Mouse (Mus musculus): Measurements from ENCODE around the gene Filip1l.
A peak's percentile ranks its signal among the peaks of the same experiment; 100 is the strongest.

Filip1l gene

DNA sequence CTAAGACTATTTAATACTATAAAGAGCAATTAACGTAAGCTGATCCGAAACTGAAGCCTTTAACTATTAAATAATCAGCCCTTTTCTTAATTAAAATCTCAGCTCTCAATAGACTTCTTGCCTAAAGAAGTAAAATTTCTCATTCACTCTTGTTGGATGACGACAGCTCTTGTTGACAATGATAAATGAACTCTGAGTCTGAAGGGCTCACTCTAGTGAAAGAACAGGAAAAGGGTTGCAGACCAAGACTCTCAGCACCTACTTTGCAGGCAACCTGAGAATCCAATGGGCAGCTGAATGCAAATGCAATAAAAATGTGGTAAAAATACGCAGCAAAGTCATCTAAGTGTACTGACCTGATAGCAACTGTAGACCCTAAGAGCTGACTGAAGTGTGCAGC is 172.6 kb downstream of the Filip1l start:
- DNase-seq (ENCODE audit: inconsistent age in 2 of 2, low spot score in 1 of 2) = no peak

DNA sequence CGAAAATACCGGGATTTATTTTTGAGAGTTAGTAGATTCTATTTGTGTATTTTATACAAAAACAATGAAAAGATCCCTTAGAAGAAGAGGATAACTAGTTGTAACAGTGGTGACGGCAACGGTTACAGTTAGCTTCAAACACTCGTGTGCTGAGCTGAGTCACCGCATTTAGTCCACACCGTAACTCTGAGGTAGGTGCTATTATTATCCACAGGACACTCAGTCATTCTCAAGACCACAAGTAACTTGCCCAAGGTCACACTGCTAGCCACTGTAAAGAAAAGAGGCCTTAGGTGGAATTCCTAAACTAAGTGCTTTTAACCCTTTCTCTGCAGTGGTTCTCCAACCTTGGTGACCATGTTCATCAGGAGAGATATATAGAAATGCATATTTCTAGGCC is 174.0 kb downstream of the Filip1l start:
- DNase-seq (ENCODE audit: inconsistent age in 2 of 2, low spot score in 1 of 2) = no peak

DNA sequence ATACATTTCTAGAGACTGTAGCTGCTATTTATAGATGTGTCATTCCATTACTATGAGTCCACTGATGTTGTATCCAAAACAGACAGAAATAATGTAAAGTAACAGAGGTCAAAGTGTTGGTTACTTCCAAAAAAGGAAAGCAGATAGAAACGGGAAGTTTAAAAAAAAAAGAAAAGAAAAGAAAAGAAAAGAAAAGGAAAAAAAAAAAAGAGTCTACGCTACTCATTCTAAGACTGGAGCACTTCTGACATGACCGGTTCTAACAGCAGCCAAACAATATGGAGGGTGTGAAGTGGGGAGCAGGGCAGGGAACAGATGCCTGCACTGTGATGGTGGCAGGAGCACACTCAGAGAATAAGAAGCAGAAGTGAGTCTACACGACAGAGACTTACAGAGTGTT is 175.6 kb downstream of the Filip1l start:
- no peak for DNase-seq (ENCODE audit: inconsistent age in 2 of 2, low spot score in 1 of 2)

DNA sequence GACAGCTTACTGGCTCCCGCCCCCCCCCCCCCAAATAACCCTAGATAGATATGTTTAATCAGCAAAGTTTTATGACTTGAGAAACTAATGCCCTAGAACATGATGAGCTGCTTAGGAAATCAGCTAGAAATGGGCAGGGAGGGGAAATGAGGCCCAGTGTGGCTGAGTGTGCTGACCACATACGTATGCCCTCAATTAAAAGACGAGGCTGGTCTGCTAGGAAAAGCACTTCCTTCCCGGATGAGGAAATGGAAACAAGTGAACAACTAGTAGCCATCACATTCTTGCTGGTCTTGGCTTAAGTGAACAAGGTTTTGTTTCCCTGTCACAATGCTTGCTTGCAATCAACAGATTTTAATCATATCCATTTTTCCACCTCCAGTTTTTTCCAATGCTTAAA is 177.7 kb downstream of the Filip1l start:
- no peak for DNase-seq (ENCODE audit: inconsistent age in 2 of 2, low spot score in 1 of 2)

DNA sequence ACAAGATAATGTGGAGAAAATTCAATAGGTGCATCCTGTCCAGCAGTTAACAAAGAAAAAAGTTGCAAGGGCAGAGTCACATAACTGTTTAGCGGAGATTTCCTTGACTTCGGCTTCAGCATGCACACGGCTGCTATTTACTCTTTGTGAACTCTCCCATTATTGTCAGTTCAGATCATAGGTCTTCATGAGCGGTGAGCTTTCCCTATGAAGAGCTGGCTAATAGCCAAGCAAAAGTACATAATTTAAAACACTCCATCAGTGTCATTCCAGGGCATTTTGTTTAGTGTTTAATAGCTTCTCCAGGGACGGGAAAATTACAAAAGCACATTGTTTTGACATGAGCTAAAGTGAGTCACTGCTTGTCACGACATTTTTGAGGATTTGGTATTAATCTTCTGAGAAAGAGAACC is 179.2 kb downstream of the Filip1l start:
- DNase-seq (ENCODE audit: inconsistent age in 2 of 2, low spot score in 1 of 2) = peak in 1 of 2 experiments; percentile 72

DNA sequence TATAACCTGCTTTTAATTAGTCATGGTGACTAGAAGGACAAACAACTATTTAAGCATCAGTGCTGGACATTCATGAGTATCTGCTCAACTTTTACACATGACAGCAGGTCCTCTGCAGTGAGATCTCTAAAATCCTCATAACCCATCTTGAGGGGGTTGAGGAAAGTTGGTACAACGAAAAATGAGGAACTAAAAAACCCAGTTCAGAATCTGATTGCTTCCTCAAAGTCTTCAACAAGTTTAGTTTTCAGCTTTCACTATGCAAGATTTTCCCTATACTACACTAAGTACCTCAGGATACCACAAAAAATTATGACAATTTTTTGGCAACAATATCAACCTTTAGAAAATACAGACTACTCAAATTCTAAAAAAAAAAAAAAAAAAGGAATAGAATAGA is 181.5 kb downstream of the Filip1l start:
- no peak for DNase-seq (ENCODE audit: inconsistent age in 2 of 2, low spot score in 1 of 2)

DNA sequence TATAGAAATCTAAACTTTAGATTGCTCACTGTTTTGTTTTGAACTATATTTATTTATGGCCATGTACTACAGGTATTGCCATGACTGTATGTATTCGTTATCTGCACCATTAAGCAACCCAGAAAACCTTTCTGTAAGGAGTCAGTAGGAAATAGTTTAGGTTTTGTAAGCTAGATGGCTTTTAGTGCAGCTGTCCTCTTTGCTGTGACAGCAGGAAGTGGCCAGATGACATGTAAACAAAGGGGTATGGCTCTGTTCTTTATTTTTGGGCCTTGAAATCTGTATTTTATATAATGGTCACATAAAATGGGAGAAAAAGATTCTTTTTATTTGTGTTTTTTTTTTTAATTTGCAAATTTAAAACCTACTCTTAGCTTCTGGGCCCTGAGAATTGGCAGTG is 181.9 kb downstream of the Filip1l start:
- no peak for DNase-seq (ENCODE audit: inconsistent age in 2 of 2, low spot score in 1 of 2)

DNA sequence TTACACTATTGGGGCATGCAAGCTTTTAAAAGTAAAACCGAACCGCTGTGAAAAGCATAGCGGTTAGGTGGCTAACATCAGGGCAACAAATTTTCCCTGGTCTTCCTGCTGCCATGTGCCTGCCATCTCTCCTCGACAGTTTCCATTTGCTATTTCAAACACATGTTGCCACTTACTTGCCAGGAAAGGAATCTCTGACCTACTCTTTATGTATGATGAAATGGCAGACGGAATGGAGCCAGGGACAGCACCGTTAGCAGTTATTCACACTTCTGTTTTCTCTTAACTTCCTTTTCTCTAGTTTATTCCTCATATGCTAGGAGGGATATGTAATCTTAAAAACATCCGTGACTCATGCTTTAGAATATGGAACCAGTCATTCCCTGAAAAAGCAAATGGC is 183.6 kb downstream of the Filip1l start:
- DNase-seq (ENCODE audit: inconsistent age in 2 of 2, low spot score in 1 of 2) = no peak

DNA sequence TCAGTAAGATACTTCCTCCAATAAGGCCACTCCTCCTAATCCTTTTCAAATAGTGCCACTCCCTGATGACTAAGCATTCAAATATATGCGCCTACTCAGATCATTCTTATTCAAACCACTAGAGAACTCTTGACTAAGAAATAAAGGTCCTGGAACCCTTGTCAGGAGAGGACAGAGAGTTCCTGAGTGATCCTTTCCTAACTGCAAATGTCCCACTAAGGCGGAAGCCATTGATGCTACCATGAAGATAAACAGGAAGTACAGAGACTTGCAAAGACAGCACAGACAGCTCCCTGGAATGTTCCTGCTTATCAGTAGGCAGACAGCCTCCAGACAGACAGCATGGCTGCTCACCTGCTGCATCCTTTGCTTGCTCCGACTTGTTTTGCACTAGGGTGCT is 190.3 kb downstream of the Filip1l start:
- no peak for DNase-seq (ENCODE audit: inconsistent age in 2 of 2, low spot score in 1 of 2)

DNA sequence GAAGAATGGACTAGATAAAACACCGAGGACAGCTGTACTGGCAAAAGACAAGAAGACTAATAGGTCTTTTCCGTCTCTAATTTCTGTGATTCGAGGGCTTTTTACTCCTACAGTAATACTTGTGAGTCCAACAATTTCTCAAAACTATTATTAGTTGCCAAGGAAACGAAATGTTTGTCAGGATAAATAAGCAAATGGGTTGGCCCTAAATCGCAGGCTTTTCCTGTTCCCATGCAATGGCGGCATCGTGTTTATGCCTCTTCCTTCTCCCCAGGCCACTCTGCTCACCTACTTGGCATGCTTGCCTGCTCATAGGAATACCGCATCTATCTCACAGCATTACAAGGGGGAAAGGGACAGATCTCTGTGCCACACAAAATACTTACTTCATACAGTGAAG is 191.5 kb downstream of the Filip1l start:
- no peak for DNase-seq (ENCODE audit: inconsistent age in 2 of 2, low spot score in 1 of 2)

DNA sequence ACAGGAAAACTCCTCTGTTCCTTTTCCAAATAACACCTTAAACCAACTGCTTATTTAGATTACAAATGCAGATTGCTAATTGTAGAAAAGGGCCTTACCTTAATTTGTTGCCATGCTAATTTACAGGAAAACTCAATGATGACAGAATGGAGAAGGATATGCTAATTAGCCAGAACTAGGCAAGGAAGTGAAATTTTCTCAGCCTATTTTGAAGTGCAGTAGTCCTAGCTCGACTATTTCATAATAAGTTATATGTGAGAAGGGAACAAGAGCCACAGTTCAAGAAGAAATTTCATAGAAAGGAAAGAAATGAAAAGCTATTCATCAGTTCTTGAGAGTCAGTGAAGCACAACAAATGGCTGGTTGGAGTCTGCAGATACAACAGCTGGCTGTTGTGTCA is 193.5 kb downstream of the Filip1l start:
- no peak for DNase-seq (ENCODE audit: inconsistent age in 2 of 2, low spot score in 1 of 2)

DNA sequence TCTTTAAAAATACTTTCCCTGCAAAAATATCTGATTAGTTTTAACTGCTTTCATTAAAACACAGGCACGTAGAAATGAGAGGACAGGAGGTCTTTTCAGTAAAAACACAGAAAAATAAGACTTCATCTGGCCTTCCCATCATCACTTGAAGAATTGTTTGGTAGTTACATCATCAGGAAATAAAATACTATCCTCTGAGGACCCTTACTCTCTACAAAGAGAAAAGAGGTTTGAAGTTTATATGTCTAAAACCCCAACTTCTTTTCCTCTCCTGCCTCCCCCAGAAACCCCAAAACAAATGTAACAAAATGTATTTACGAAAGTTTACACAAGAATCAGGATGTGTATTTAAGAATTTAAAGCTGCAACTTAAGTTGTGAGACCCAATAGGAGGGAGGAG is 195.7 kb downstream of the Filip1l start:
- DNase-seq (ENCODE audit: inconsistent age in 2 of 2, low spot score in 1 of 2) = no peak

DNA sequence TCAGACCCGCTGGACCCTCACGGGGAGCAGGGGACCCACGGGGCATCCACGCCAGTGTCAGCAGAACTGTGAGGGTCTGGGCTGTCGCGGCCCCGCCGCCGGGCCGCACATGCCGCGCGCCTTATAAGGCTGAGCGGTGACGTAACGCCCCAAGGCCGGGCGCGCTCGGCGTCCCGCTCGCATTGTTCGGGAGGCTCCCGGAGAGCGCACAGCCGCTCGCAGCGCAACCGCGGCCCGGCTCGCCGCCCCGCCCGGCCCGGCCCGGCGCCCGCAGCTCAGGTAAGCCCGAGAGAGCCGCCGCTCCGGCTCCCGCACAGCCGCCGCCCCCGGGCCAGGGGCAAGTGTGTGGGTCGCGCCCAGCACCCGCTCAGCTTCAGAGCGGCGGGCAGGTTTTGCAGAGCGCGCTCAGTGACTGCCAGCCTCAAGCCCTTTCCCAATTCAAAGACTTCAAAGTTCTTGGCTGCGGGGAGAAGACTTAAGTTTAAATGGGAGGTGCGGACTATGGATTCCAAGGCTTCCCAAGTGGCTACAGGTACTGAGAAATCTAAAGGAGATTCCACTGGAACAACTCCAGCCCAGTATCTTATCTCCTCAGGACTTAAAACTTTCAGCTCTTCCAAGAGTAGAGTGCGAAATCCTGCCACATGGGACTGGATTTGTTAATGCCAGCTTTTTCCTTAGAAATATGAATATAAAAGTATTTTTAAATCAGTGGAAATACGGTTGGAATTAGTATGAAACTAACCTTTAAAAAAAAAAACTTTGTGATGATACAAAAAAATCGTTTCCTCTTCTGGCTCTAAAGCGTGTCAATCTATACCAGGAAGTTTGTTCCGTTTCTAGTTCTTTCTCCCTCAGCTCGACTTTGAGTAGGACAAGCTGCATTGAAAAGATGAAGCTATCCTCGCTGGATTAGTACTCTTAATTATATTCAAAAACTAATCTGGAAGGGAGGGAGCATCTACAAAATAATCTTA is 196.5 kb downstream of the Filip1l start:
- peak; percentile 86 to 95 for DNase-seq (ENCODE audit: inconsistent age in 2 of 2, low spot score in 1 of 2)

DNA sequence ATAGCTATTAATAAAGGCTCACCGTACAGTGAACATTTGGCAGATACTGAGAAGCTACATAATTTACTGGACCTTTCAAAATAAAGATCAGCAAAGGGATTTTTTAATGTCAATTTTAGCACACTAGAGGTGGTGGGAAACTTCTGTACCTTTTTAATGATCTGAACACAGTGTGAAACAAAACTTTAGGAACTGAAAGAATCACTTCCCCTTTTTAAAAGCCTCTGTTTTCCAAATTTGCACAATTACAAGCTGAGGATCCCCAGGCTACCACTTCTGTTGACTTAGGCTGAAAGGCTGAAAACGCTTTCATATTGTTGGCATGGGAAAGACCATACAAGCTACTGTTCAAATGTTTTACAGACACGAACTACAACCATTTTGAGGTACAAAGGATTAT is 197.2 kb downstream of the Filip1l start:
- DNase-seq (ENCODE audit: inconsistent age in 2 of 2, low spot score in 1 of 2) = peak in 1 of 2 experiments; percentile 53

DNA sequence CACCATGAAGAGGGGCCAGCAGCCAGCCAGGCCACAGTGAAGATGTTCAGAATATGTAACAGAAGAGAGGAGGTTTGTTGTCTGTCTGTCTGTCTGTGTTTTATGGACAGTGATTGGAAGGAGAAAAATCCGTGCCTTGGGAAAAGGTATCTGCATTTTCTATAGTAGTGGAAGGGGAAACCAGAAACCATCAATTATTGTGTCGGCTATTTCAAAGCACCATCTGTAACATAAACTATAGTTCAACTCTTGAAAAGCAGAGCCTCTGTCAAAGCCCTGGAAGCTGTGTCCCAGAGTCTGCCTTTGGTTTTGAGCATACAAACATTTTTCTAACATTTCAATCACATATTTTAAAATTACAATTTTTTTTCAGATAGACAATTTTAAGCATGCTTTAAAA is 197.9 kb downstream of the Filip1l start:
- DNase-seq (ENCODE audit: inconsistent age in 2 of 2, low spot score in 1 of 2) = no peak

DNA sequence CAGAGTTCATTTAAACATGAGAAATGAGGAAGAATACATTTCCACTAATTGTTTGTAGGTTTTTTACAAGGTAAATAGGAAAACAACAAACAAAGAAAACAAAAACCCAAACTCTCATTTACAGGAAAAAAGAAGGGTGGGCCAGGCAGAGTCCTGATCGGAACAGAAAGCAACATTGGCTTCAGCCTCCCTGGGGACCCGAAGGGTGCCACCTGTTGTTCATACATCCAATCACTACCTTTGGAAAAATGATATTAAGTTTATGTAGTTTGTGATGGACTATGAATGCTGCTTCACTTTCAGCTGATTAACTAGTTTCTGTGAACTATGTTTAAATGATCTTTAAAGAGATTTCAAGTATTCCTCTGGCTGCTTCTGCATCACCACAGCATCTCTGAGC is 198.7 kb downstream of the Filip1l start:
- DNase-seq (ENCODE audit: inconsistent age in 2 of 2, low spot score in 1 of 2) = no peak

DNA sequence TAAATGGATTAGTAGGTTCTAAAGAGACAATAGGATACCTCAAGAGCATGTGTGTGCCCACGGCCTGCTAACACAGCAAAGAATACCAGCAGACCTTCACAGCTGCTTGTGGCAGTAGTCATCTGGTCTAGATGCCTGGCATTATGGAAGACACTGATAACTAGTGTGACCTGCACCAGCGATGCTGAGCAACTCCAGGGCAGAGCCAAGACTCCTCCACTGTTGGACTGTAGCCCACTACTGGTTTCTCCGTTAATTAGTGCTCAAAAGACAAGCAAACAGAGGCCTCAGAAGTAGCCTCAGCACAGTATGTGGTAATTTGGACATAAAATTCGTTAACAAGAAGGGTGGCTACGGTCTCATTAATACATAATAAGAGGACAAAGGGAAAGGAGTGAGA is 199.8 kb downstream of the Filip1l start:
- no peak for DNase-seq (ENCODE audit: inconsistent age in 2 of 2, low spot score in 1 of 2)

DNA sequence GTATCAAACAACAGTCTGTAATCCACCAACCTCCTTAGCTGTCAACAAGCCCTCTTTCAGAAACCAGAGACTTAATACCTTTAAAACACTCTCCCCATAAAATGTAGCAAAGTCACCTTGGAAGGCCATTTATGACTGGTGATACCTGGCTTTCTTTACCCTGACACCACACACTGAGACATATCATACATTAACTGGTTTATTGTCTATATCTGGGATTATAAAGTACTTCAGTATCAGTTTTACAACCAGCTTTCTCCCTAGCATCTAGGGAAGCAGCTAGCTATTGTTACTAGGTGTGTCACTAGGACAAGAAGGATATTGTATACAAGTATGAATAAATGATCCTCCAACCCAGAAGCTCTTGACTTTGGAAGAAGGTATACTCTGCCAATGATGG is 200.3 kb downstream of the Filip1l start:
- DNase-seq (ENCODE audit: inconsistent age in 2 of 2, low spot score in 1 of 2) = no peak

DNA sequence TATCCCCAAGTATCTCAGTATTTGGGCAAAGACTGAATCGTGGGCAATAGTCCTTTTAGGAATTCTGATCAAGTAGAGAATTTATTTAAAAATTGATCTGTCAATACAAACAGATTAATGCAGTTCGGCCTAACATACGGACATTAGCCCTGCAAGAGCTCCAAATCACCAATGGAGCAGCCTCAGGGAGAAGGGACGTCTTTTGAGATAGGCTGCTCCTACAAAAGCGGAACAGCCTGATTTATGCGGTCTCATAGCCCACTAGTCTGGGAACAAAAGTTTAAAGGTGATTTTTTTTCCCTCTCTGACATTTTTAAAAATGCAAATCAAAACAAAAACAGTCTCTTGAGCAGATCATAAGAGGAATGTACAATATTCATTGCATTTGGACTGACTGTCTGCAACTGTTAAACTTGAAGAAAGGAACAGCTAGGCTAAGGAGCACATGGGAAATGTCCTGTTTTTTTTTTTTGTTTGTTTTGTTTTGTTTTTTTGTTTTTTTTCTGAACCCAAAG is 202.1 kb downstream of the Filip1l start:
- DNase-seq (ENCODE audit: inconsistent age in 2 of 2, low spot score in 1 of 2) = no peak

DNA sequence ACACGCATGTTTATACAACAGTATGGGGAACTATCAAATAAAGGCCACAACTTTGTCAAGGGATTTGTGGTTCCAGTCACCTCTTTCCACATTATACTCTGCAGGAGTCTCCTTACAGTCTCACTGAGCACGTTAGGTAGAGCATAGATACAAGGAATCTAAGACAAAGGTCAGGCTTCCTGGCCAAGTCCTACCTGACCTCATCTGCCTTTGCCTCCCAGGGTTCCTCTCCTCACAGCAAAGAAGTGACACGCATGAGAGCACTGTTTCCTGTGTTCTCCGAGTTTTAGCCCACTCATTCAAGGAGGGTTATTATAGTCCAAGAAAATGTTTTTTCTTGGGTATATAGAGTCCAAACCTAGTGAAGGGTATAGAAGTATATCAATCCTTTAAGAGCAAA is 202.8 kb downstream of the Filip1l start:
- DNase-seq (ENCODE audit: inconsistent age in 2 of 2, low spot score in 1 of 2) = no peak

DNA sequence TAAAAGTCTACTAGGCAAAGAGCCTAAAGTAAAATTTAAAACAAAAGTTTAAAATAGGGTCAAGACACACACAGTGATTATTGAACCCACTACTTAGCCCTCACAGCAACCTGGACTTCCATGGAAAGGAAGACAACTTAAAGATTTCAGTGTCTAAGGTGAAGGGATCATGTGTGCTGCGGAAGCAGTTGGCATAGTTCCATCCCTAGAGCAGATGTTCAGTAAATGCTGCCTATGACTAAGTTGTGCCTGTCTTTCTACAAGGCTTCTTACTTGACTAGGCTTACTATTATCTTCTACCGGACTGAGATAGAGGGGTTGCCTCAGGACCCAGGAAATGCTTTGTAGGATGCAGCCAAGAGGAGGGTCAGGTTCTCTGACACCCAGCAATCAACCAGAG is 203.4 kb downstream of the Filip1l start:
- DNase-seq (ENCODE audit: inconsistent age in 2 of 2, low spot score in 1 of 2) = no peak

DNA sequence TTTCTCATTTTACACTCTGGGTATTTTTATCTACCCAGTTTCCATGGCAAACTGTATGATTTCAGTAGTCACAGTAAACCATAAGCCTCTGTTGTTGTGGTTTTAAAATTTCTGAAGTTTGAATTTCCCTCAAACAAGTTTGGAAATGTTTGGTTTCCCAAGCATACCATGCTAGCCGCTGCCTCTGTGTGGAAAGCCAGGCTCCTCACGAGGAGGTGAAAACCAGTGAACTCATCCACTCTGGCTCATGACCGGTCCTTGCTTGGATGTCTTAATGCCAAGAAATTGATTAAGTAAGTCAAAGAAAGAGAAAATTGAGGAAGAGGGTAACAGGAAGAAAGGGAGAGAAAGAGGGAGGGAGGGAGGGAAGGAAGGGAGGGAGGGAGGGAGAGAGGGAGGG is 205.4 kb downstream of the Filip1l start:
- no peak for DNase-seq (ENCODE audit: inconsistent age in 2 of 2, low spot score in 1 of 2)

DNA sequence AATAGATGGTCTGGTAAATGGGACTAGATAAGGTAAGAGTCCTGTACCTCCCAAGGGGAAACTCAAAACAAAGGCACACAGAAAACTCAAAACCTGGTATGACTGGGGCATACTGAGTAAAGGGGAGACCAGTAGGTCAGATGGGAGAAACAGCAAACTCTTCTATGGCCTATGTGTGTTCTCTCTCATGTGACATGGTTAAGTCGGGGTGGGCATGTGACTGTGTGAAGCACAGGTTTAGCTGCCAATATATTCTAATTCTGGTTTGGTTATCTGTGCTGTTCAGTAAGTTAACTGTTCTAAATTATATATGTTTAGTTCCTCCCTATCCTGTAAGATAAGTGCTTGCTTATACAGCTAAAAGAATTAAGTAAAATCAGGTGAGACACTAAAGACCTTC is 207.3 kb downstream of the Filip1l start:
- DNase-seq (ENCODE audit: inconsistent age in 2 of 2, low spot score in 1 of 2) = no peak

Data from adrenal gland, adult (tissue).